Mouse (Mus musculus): Measurements from ENCODE around the gene Cidec. TPM values are rescaled to one million over a fixed set of nuclear protein-coding genes. Genes with fewer than 3 reads are reported as not detected.

Gene Cidec
- 0.26 TPM in 1 of 2 replicates, not detected in the other for polyA plus RNA-seq (2014; fragmentation: Nextera tagmentation; extraction: Ambion mirVana)

- Histone ChIP-seq H3K9me3 (ENCODE audit: control insufficient read depth, low read length) (no peaks in the 10 kb centered on the region), H3K9ac (ENCODE audit: low read depth, low read length) (no peak within 1 kb of the TSS), H3K27me3 (replicated peaks; ENCODE audit: control insufficient read depth, insufficient read depth, low read length) (no peaks in the 10 kb centered on the region), H3K4me3 (ENCODE audit: low read depth, low read length) (no peak within 1 kb of the TSS), H3K4me1 (replicated peaks; ENCODE audit: control insufficient read depth, insufficient read depth, low read length) (no peaks in the 10 kb centered on the region), H3K27ac (ENCODE audit: low read depth, low read length) (no peak within 1 kb of the TSS), H3K4me2 (no peak within 1 kb of the TSS), H3K36me3 (ENCODE audit: control insufficient read depth, insufficient read depth, low read length) (no peaks in the 10 kb centered on the region)
- WGBS: 68% methylated on average over 9 of the region's 9 CpGs
- no peak for ATAC-seq (replicated peaks; ENCODE audit: low FRiP score)
- no peak for DNase-seq (ENCODE audit: low spot score)
Measured at GRCm38 (mm10) chr6:113435664-113436205, at the start of gene Cidec. Gene Cidec (minus strand): TSS chr6:113435760.

DNA sequence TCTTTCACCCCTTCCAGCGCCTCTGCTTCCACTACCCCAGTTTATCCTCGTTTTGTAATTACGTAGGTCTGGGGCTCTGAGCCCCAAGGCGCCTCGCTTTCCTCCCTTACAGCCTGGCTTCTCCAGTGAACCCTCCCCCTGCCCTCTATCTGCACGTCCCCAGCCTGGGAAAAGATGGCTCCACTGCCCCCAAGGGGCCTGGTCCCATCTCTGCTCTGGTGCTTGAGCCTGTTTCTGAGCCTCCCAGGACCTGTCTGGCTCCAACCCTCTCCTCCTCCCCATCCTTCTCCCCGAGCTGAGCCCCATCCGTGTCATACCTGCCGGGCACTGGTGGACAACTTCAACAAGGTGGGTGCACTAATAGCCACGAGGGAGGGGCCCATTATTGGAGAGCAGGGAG, 48.2 kb upstream of the Cidec start:
- Histone ChIP-seq H3K4me2 (peak overlapping the region; percentile 97), H3K9me3 (ENCODE audit: control insufficient read depth, low read length) (no peaks in the 10 kb centered on the region), H3K27ac (ENCODE audit: low read depth, low read length) (peak overlapping the region; percentile 80), H3K27me3 (replicated peaks; ENCODE audit: control insufficient read depth, insufficient read depth, low read length) (peaks cover 23% of the 10 kb centered on the region), H3K4me3 (ENCODE audit: low read depth, low read length) (peak overlapping the region; percentile 59), H3K36me3 (ENCODE audit: control insufficient read depth, insufficient read depth, low read length) (peaks cover 2% of the 10 kb centered on the region; the same call in 1 of the 2 replicates), H3K9ac (ENCODE audit: low read depth, low read length) (peak overlapping the region; percentile 74), H3K4me1 (replicated peaks; ENCODE audit: control insufficient read depth, insufficient read depth, low read length) (peaks cover 17% of the 10 kb centered on the region)
- 9% methylated on average over 10 of the region's 10 CpGs for WGBS
- DNase-seq (ENCODE audit: low spot score) (no peak), ATAC-seq (replicated peaks; ENCODE audit: low FRiP score) (peak; percentile 50)

DNA sequence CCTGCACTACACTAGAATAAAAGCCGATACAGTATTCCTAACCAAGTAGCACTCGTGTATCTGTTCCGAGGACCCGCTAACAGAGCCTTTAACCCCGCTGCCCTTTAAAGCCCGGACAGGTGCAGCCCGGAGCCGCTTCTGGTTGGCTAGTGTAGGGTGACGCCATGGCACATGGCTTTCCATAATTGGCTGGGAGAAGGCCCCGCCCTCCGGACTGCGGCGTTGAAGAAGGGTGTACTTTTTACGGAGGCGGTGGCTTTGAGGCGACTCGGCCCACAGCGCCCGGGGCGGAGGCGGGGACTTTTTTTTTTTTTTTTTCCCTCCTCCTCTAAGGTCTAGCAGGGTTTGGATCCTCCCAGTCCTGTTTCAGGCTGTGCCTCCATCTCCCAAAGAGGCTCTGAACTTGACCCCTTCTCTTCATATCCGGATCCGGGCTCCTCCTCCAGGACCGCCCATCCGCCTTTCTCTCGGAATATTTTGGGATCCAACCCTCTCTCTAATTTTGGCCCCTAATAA, 47.6 kb upstream of the Cidec start, which contains the start of gene Creld1:
Gene Creld1 (plus strand): TSS at position 198 of the 516 bp plus-strand sequence.
- Histone ChIP-seq H3K36me3 (ENCODE audit: control insufficient read depth, insufficient read depth, low read length) (no peaks in the 10 kb centered on the region; the same call in 1 of the 2 replicates), H3K4me2 (peak within 1 kb of the TSS; percentile 97), H3K4me1 (replicated peaks; ENCODE audit: control insufficient read depth, insufficient read depth, low read length) (peaks cover 17% of the 10 kb centered on the region), H3K27ac (ENCODE audit: low read depth, low read length) (peak within 1 kb of the TSS; percentile 80), H3K9ac (ENCODE audit: low read depth, low read length) (peak within 1 kb of the TSS; percentile 80), H3K27me3 (replicated peaks; ENCODE audit: control insufficient read depth, insufficient read depth, low read length) (peaks cover 23% of the 10 kb centered on the region), H3K4me3 (ENCODE audit: low read depth, low read length) (peak within 1 kb of the TSS; percentile 59), H3K9me3 (ENCODE audit: control insufficient read depth, low read length) (no peaks in the 10 kb centered on the region)
- DNase-seq (ENCODE audit: low spot score) (peak; percentile 95), ATAC-seq (replicated peaks; ENCODE audit: low FRiP score) (peak; percentile 96)
- WGBS: under 1% methylated on average over 26 of the region's 26 CpGs

DNA sequence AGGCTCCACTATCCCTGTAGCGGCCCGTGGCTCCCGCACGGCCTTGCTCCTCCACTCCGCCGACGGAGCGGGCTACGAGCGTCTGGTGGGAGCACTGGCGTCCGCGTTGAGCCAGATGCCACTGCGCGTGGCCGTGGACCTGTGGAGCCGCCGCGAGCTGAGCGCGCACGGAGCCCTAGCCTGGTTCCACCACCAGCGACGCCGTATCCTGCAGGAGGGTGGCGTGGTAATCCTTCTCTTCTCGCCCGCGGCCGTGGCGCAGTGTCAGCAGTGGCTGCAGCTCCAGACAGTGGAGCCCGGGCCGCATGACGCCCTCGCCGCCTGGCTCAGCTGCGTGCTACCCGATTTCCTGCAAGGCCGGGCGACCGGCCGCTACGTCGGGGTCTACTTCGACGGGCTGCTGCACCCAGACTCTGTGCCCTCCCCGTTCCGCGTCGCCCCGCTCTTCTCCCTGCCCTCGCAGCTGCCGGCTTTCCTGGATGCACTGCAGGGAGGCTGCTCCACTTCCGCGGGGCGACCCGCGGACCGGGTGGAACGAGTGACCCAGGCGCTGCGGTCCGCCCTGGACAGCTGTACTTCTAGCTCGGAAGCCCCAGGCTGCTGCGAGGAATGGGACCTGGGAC, 47.0 kb upstream of the Cidec start:
- peak overlapping the region; percentile 80 for H3K9ac ChIP-seq (ENCODE audit: low read depth, low read length)
- H3K4me2 ChIP-seq: peak overlapping the region; percentile 97
- ATAC-seq (replicated peaks; ENCODE audit: low FRiP score) (peak; percentile 43), DNase-seq (ENCODE audit: low spot score) (no peak)
- 2% methylated on average over 65 of the region's 65 CpGs for WGBS
- H3K27ac ChIP-seq (ENCODE audit: low read depth, low read length): peak overlapping the region; percentile 80
- H3K4me1 ChIP-seq (replicated peaks; ENCODE audit: control insufficient read depth, insufficient read depth, low read length): peaks cover 13% of the 10 kb centered on the region
- peak overlapping the region; percentile 59 for H3K4me3 ChIP-seq (ENCODE audit: low read depth, low read length)
- H3K36me3 ChIP-seq (ENCODE audit: control insufficient read depth, insufficient read depth, low read length): no peaks in the 10 kb centered on the region
- peaks cover 23% of the 10 kb centered on the region for H3K27me3 ChIP-seq (replicated peaks; ENCODE audit: control insufficient read depth, insufficient read depth, low read length)
- H3K9me3 ChIP-seq (ENCODE audit: control insufficient read depth, low read length): no peaks in the 10 kb centered on the region

- ATAC-seq (replicated peaks; ENCODE audit: low FRiP score) (no peak), DNase-seq (ENCODE audit: low spot score) (no peak)
- H3K27ac ChIP-seq (ENCODE audit: low read depth, low read length): no peak overlapping the region
- peaks cover 3% of the 10 kb centered on the region; the same call in 1 of the 2 replicates for H3K4me1 ChIP-seq (replicated peaks; ENCODE audit: control insufficient read depth, insufficient read depth, low read length)
- H3K4me2 ChIP-seq: no peak overlapping the region
- WGBS: 68% methylated on average over 18 of the region's 18 CpGs
- H3K27me3 ChIP-seq (replicated peaks; ENCODE audit: control insufficient read depth, insufficient read depth, low read length): peaks cover 26% of the 10 kb centered on the region
- no peak overlapping the region for H3K4me3 ChIP-seq (ENCODE audit: low read depth, low read length)
- H3K9me3 ChIP-seq (ENCODE audit: control insufficient read depth, low read length): no peaks in the 10 kb centered on the region
- H3K9ac ChIP-seq (ENCODE audit: low read depth, low read length): no peak overlapping the region
- H3K36me3 ChIP-seq (ENCODE audit: control insufficient read depth, insufficient read depth, low read length): no peaks in the 10 kb centered on the region
Measured at GRCm38 (mm10) chr6:113480555-113481373, 45.2 kb upstream of the Cidec start.

GRCm38 (mm10) chr6:113478906-113479305, 43.3 kb upstream of the Cidec start:
- Histone ChIP-seq H3K9me3 (ENCODE audit: control insufficient read depth, low read length) (no peaks in the 10 kb centered on the region), H3K4me3 (ENCODE audit: low read depth, low read length) (no peak overlapping the region), H3K36me3 (ENCODE audit: control insufficient read depth, insufficient read depth, low read length) (no peaks in the 10 kb centered on the region), H3K4me1 (replicated peaks; ENCODE audit: control insufficient read depth, insufficient read depth, low read length) (no peaks in the 10 kb centered on the region; the same call in 1 of the 2 replicates), H3K4me2 (no peak overlapping the region), H3K9ac (ENCODE audit: low read depth, low read length) (no peak overlapping the region), H3K27ac (ENCODE audit: low read depth, low read length) (no peak overlapping the region), H3K27me3 (replicated peaks; ENCODE audit: control insufficient read depth, insufficient read depth, low read length) (peaks cover 26% of the 10 kb centered on the region)
- 79% methylated on average over 10 of the region's 10 CpGs for WGBS
- ATAC-seq (replicated peaks; ENCODE audit: low FRiP score) (no peak), DNase-seq (ENCODE audit: low spot score) (no peak)

- Histone ChIP-seq H3K4me3 (ENCODE audit: low read depth, low read length) (no peak overlapping the region), H3K9me3 (ENCODE audit: control insufficient read depth, low read length) (no peaks in the 10 kb centered on the region), H3K27me3 (replicated peaks; ENCODE audit: control insufficient read depth, insufficient read depth, low read length) (peaks cover 30% of the 10 kb centered on the region), H3K36me3 (ENCODE audit: control insufficient read depth, insufficient read depth, low read length) (no peaks in the 10 kb centered on the region), H3K4me2 (no peak overlapping the region), H3K9ac (ENCODE audit: low read depth, low read length) (no peak overlapping the region), H3K4me1 (replicated peaks; ENCODE audit: control insufficient read depth, insufficient read depth, low read length) (no peaks in the 10 kb centered on the region; the same call in 1 of the 2 replicates), H3K27ac (ENCODE audit: low read depth, low read length) (no peak overlapping the region)
- no peak for ATAC-seq (replicated peaks; ENCODE audit: low FRiP score)
- no peak for DNase-seq (ENCODE audit: low spot score)
- WGBS: 39% methylated on average over 7 of the region's 7 CpGs
Measured at GRCm38 (mm10) chr6:113477353-113477752, 41.8 kb upstream of the Cidec start.

DNA sequence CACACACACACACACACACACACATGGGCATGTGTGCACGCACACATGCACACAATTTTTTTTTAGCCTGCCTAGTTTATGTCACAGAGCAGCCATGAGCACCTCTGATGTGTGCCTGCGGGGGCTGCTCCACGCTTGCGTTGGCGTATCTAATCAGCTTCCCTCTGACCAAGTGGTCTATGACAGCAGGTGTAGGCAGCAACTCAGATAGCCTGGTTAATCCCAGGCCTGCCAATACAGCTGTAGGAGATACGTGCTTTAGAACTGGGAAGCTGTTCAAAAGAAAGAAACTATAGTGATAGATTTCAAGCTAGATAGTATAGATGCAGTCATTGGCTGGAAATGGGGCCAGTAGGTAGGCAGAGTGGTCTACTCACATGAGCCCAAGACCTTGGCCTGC, 38.2 kb upstream of the Cidec start:
- WGBS: 84% methylated on average over 6 of the region's 6 CpGs
- no peak overlapping the region for H3K4me2 ChIP-seq
- no peak overlapping the region for H3K27ac ChIP-seq (ENCODE audit: low read depth, low read length)
- no peak overlapping the region for H3K4me3 ChIP-seq (ENCODE audit: low read depth, low read length)
- no peak for DNase-seq (ENCODE audit: low spot score)
- no peaks in the 10 kb centered on the region for H3K9me3 ChIP-seq (ENCODE audit: control insufficient read depth, low read length)
- H3K27me3 ChIP-seq (replicated peaks; ENCODE audit: control insufficient read depth, insufficient read depth, low read length): peaks cover 30% of the 10 kb centered on the region
- H3K4me1 ChIP-seq (replicated peaks; ENCODE audit: control insufficient read depth, insufficient read depth, low read length): peaks cover 11% of the 10 kb centered on the region
- no peak for ATAC-seq (replicated peaks; ENCODE audit: low FRiP score)
- no peak overlapping the region for H3K9ac ChIP-seq (ENCODE audit: low read depth, low read length)
- H3K36me3 ChIP-seq (ENCODE audit: control insufficient read depth, insufficient read depth, low read length): no peaks in the 10 kb centered on the region
